Mouse (Mus musculus): ENCODE measurements around the gene Unc93a.
"Not testable (repeated sequence)": the region's sequence is repeated elsewhere in the genome, so short reads cannot be mapped to it uniquely, and the experiment has no call there.

- TF ChIP-seq UBTF (IDR thresholded peaks at IDR 0.05; ENCODE audit: low read depth, low read length); EP300 (IDR thresholded peaks at IDR 0.05; ENCODE audit: low read length); CTCF (conservative IDR thresholded peaks at IDR 0.05 in 1 of 2, IDR thresholded peaks at IDR 0.05 in 1 of 2; ENCODE audit: low read depth in 2 of 2, low read length in 2 of 2); USF2 (conservative IDR thresholded peaks at IDR 0.05; ENCODE audit: low read depth, low read length); E2F4 (IDR thresholded peaks at IDR 0.05; ENCODE audit: insufficient replicate concordance, low read depth, low read length); TBP (conservative IDR thresholded peaks at IDR 0.05; ENCODE audit: low read depth, low read length): not testable (repeated sequence)
Observed at GRCm38 (mm10) chr17:13123308-13124038, 8.1 kb downstream of the Unc93a start.
